Mouse (Mus musculus) lung, postnatal 0 days (tissue): Measurements from ENCODE around the gene Aim2.

Experiments
- CTCF ChIP-seq: IDR thresholded peaks from 2 replicates; pipeline ENCODE4 v1.5.1; 2016; ENCODE audit warnings: antibody characterized with exemption, mild to moderate bottlenecking
- EP300 ChIP-seq: IDR thresholded peaks from 2 replicates; pipeline ENCODE4 v1.6.1; 2016; ENCODE audit warnings: antibody characterized with exemption, mild to moderate bottlenecking, control low read depth

GRCm38 (mm10) chr1:173440681-173441080 is 90.0 kb downstream of the Aim2 start:
- no peak for TF ChIP-seq CTCF
- no peak for TF ChIP-seq EP300
